Mouse (Mus musculus): ENCODE results near the gene Ncam1.

DNA sequence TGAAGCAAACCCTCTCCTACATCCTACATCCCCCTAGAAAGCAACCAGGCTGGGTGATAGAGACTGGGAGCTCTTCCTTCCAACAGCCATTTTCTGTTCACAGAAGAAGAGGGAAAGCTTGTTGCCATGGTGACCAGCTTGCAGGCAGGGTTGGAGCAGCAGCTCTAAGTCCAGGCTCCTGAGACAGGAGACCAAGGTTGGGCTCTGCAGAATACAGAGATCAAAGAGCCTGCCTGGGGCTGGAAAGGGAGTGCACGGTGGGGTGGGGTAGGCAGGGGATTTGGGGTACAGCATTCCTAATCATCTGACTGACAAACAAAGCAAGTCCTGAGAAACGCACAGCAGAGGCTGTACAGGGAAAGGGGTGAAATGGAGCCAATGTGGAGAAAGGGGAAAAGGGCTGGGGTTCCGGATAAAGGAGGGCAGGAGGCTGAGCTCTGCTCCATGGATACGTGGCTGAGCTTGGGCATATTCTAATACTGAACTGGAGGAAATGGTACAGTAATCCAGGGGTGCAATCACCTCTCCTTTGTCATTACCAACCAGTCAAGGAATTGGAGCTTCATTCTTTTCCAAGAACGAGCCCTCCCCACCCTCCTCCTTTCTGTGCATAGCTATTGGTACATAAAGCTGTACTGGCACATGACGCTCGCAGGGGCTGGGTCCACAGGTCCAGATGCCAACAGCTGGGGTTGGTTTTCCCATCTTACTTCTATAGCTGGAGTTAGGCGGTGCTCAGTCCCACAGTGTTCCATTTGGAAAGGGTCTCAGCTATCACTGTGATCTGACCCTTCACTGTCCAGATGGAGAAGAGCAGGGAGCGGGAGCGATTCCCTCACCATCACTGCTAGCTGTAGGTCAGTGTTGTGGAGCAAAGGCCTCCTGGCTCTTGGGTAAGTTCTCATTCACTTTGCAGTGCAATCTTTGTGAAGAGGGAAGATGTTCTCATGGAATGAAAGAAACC is 227.7 kb downstream of the Ncam1 start:
- TF ChIP-seq CTCF (IDR thresholded peaks at IDR 0.05; ENCODE audit: insufficient read depth, low read depth, low read length) (no peak), POLR2A (IDR thresholded peaks at IDR 0.05; ENCODE audit: insufficient read depth, low read depth, low read length) (no peak)

Data from olfactory bulb, adult 2 months (tissue).